Mouse (Mus musculus): ENCODE measurements around the gene Cdh23.

- TF ChIP-seq CTCF (IDR thresholded peaks at IDR 0.05; ENCODE audit: low read depth) (no peak), EP300 (IDR thresholded peaks at IDR 0.05; ENCODE audit: low read depth) (no peak)
Measured at GRCm38 (mm10) chr10:60344111-60344510, 352.2 kb downstream of the Cdh23 start.

Data from heart, postnatal 0 days (tissue).